ENCODE assay signal across 8 mouse cellular contexts in the genomic region with DNA sequence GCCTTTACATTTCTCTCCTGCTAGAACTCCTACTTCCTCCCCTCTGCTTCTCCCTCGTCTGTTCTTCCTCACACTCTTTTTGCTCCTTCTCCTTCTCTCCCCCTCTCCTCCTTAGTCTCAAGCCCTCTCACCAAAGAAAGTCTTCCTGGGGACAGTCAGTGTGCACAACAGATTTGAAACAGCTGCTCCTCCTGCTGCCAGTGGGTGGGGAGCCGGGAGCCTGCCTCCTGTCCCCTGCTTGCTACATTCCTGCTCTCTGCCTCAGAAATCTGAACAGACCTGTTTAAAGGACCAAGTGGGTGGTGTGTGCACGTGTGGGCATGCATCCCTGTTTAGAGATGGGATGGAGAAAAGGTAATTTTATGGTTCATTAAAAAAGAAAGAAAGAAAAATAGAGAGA.
DNase-seq lines count a peak whose midpoint lies in the region; ATAC-seq and TF ChIP-seq lines count a peak whose summit lies in the region.

No protein-coding gene starts in this region.

- H3K4me2 ChIP-seq in myocyte (ENCODE audit: low read depth): peak overlapping the region; percentile 69

- H3K4me3 ChIP-seq in myocyte: no peak overlapping the region

- TF ChIP-seq POLR2A in myocyte (IDR thresholded peaks at IDR 0.05; ENCODE audit: insufficient read length, low read depth): no peak

- H3K79me2 ChIP-seq in myocyte (ENCODE audit: control insufficient read depth, insufficient read depth): no peaks in the 10 kb centered on the region

- ATAC-seq in inflammation-experienced regulatory T-cells, adult 6 months: no peak

- no peak overlapping the region for H3ac ChIP-seq in myocyte (ENCODE audit: control insufficient read depth, insufficient read length)

- H3K27me3 ChIP-seq in myocyte (ENCODE audit: control insufficient read depth, insufficient read depth, insufficient read length): no peaks in the 10 kb centered on the region

- peak; percentile 19 for DNase-seq in ovary, postnatal 14 days (ENCODE audit: low spot score)
- no peak for DNase-seq in ovary, postnatal 10 days (ENCODE audit: low spot score)
- DNase-seq in frontal cortex, postnatal 36 days (ENCODE audit: low spot score in 2 of 2): peak; percentile 61 to 72
- DNase-seq in layer of hippocampus, postnatal 10 days (ENCODE audit: low spot score in 2 of 2): peak; percentile 22 to 40
- no peak for DNase-seq in spleen, postnatal 14 days (ENCODE audit: low spot score in 2 of 2)
- no peak for DNase-seq in ovary, adult 18-20 months (ENCODE audit: low spot score)

- no peaks in the 10 kb centered on the region for H3K36me3 ChIP-seq in myocyte (ENCODE audit: control insufficient read depth, insufficient read depth)

TF ChIP-seq in myocyte, 11 proteins besides CTCF, POLR2A, EP300 and RAD21:
- TF ChIP-seq E2F4 (IDR thresholded peaks at IDR 0.05; ENCODE audit: insufficient read depth) (no peak), MYOD1 (IDR thresholded peaks at IDR 0.05; ENCODE audit: control insufficient read depth in 1 of 3, insufficient read length in 2 of 3, low read depth in 2 of 3) (peak in 2 of 3 experiments; percentile 66 to 78), MYOG (IDR thresholded peaks at IDR 0.05; ENCODE audit: control insufficient read depth in 1 of 3, insufficient read depth in 1 of 3, insufficient read length in 2 of 3, low read depth in 2 of 3) (peak in 1 of 3 experiments; percentile 78)

Comparison
In these comparisons a context has a peak if more than half of its experiments do, and no peak if none do; other contexts are left out.
1. DNase-seq: peak in ovary, postnatal 14 days (single experiment), frontal cortex, postnatal 36 days (2 of 2) and layer of hippocampus, postnatal 10 days (2 of 2); none in ovary, postnatal 10 days (single experiment), spleen, postnatal 14 days (0 of 2) and ovary, adult 18-20 months (single experiment).